Mouse (Mus musculus): ENCODE measurements around the gene Gtsf1. TPM values are rescaled to one million over a fixed set of nuclear protein-coding genes. Genes with fewer than 3 reads are reported as not detected.

Gtsf1 gene
- polyA plus RNA-seq (2015; fragmentation: Nextera tagmentation; extraction: Ambion mirVana) = 0.27 TPM in 1 of 2 replicates, not detected in the other

DNA sequence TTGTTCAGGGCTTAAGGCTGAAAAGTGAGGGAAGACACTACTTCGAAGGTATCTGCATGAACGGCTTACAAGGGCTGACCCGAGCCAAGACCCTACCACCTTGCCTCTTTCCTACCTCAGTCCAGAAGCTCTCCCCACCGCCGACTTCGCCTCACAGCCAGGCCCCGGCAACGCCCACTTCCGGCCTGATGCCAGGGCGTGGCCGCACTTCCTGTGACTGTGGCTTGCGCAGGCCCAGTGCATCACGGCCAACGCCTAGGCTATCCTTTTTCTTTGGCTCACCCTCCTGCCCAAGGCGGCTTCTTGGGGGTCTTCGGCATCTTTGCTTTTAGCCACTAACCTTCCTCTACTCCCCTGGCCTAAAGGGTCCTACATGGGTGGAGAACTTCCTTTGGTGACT is at the start of gene Gtsf1:
TSS of gene Gtsf1 (minus strand) at position 230 of the 400 bp plus-strand sequence.
- H3K4me1 ChIP-seq (ENCODE audit: insufficient read depth, low read length) = no peaks in the 10 kb centered on the region
- H3K27me3 ChIP-seq (ENCODE audit: insufficient read depth, low read length) = no peaks in the 10 kb centered on the region
- 95% methylated on average over 16 of the region's 16 CpGs for WGBS
- no peak for ATAC-seq (ENCODE audit: low FRiP score, low TSS enrichment)
- no peak within 1 kb of the TSS for H3K27ac ChIP-seq (ENCODE audit: low read length)
- H3K4me3 ChIP-seq (ENCODE audit: low read length) = no peak within 1 kb of the TSS
- H3K36me3 ChIP-seq (ENCODE audit: insufficient read depth, low read length) = no peaks in the 10 kb centered on the region
- no peak within 1 kb of the TSS for H3K4me2 ChIP-seq (replicated peaks; ENCODE audit: low read depth, low read length)
- no peaks in the 10 kb centered on the region for H3K9me3 ChIP-seq (ENCODE audit: low read length)
- H3K9ac ChIP-seq (replicated peaks; ENCODE audit: low read length) = no peak within 1 kb of the TSS

DNA sequence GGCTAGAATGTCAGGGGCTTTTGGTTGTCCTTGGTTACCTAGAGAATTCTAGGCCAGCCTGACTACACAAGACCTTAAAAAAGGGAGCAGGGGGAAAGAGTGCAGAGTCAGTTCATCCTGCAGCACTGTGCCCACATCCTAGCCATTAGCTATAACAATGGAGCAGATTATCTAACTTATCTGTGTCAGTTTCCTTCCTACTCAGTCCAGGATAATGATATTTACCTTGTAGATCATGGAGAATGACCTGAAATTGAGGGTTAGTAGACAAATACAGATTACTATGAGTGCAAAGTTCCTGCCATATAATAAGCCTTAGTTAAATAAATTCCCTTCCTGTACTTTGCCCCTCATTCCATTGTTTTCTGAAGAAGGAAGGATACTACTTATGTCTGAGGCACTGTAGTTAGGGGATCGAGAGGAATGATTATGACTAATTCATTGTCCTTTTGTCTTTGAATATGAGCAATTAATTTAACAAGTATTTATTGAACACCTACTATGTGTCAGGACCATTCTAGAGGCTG is 48.9 kb upstream of the Gtsf1 start:
- Histone ChIP-seq H3K9ac (replicated peaks; ENCODE audit: low read length) (no peak overlapping the region), H3K4me1 (ENCODE audit: insufficient read depth, low read length) (no peaks in the 10 kb centered on the region), H3K9me3 (ENCODE audit: low read length) (no peaks in the 10 kb centered on the region), H3K27ac (ENCODE audit: low read length) (no peak overlapping the region), H3K4me2 (replicated peaks; ENCODE audit: low read depth, low read length) (no peak overlapping the region), H3K36me3 (ENCODE audit: insufficient read depth, low read length) (no peaks in the 10 kb centered on the region), H3K4me3 (ENCODE audit: low read length) (no peak overlapping the region), H3K27me3 (ENCODE audit: insufficient read depth, low read length) (no peaks in the 10 kb centered on the region)
- no peak for ATAC-seq (ENCODE audit: low FRiP score, low TSS enrichment)
- 79% methylated on average over 1 of the region's 1 CpGs for WGBS

DNA sequence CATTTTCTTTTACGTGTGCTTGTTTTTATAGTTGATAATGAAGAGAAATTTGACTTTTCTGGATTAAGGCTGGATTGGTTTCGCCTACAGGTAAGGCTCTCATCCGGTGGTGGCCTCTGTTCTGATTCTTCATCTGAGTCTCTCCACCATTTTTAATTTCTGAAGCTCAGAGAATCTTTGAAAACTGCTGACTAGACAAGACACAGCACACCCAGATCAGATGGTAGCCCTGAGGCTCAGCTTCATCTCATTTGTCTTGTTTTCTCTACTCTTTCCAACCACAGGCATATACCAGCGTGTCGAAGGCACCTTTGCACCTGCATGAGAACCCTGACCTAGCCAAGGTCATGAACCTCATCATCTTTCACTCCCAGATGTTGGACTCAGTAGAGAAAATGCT is 43.5 kb upstream of the Gtsf1 start:
- 77% methylated on average over 5 of the region's 5 CpGs for WGBS
- no peak overlapping the region for H3K27ac ChIP-seq (ENCODE audit: low read length)
- no peaks in the 10 kb centered on the region for H3K36me3 ChIP-seq (ENCODE audit: insufficient read depth, low read length)
- no peak overlapping the region for H3K9ac ChIP-seq (replicated peaks; ENCODE audit: low read length)
- no peak overlapping the region for H3K4me3 ChIP-seq (ENCODE audit: low read length)
- no peaks in the 10 kb centered on the region for H3K27me3 ChIP-seq (ENCODE audit: insufficient read depth, low read length)
- ATAC-seq (ENCODE audit: low FRiP score, low TSS enrichment) = no peak
- H3K9me3 ChIP-seq (ENCODE audit: low read length) = no peaks in the 10 kb centered on the region
- no peak overlapping the region for H3K4me2 ChIP-seq (replicated peaks; ENCODE audit: low read depth, low read length)
- no peaks in the 10 kb centered on the region for H3K4me1 ChIP-seq (ENCODE audit: insufficient read depth, low read length)

GRCm38 (mm10) chr15:103473182-103473581 is 42.9 kb upstream of the Gtsf1 start:
- no peaks in the 10 kb centered on the region for H3K9me3 ChIP-seq (ENCODE audit: low read length)
- H3K4me3 ChIP-seq (ENCODE audit: low read length) = no peak overlapping the region
- no peak overlapping the region for H3K9ac ChIP-seq (replicated peaks; ENCODE audit: low read length)
- no peaks in the 10 kb centered on the region for H3K4me1 ChIP-seq (ENCODE audit: insufficient read depth, low read length)
- no peak for ATAC-seq (ENCODE audit: low FRiP score, low TSS enrichment)
- no peaks in the 10 kb centered on the region for H3K36me3 ChIP-seq (ENCODE audit: insufficient read depth, low read length)
- no peaks in the 10 kb centered on the region for H3K27me3 ChIP-seq (ENCODE audit: insufficient read depth, low read length)
- no peak overlapping the region for H3K27ac ChIP-seq (ENCODE audit: low read length)
- H3K4me2 ChIP-seq (replicated peaks; ENCODE audit: low read depth, low read length) = no peak overlapping the region
- 91% methylated on average over 7 of the region's 7 CpGs for WGBS

GRCm38 (mm10) chr15:103472265-103472664 is 42.0 kb upstream of the Gtsf1 start:
- Histone ChIP-seq H3K9me3 (ENCODE audit: low read length) (no peaks in the 10 kb centered on the region), H3K36me3 (ENCODE audit: insufficient read depth, low read length) (no peaks in the 10 kb centered on the region), H3K4me2 (replicated peaks; ENCODE audit: low read depth, low read length) (no peak overlapping the region), H3K27me3 (ENCODE audit: insufficient read depth, low read length) (no peaks in the 10 kb centered on the region), H3K27ac (ENCODE audit: low read length) (no peak overlapping the region), H3K4me1 (ENCODE audit: insufficient read depth, low read length) (no peaks in the 10 kb centered on the region), H3K9ac (replicated peaks; ENCODE audit: low read length) (no peak overlapping the region), H3K4me3 (ENCODE audit: low read length) (no peak overlapping the region)
- WGBS = 85% methylated on average over 3 of the region's 3 CpGs
- no peak for ATAC-seq (ENCODE audit: low FRiP score, low TSS enrichment)

DNA sequence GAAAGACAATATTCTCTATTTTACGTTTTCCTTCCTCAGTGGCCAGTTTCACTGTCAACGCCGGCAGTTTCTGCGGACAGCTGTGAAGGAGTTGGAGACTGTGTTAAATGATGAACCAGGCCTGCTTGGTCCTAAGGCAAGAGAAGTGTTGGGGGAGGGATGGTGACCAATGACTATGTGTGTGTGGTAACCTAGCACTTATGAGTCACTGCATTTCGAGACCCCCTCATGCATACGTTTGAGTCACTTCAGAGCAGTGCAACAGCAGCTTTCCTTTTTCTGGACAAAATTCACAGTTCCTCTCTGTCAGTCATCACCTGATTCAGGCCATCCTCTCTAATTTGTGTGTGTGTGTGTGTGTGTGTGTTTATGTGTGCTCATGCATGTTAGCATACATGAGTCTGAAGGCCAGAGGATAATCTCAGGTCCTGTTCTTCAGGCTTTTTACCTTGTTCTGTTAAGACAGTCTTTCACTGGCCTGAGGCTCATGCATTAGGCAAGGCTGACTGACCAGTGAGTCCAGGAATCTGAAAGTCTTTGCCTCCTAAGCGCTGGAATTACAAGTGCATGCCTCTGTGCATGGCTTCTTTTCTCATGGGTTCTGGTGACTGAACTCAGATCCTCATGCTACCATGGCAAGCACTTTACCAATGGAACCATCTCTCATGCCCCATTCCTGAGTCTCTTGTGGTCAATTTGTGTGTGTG is 41.4 kb upstream of the Gtsf1 start:
- Histone ChIP-seq H3K4me2 (replicated peaks; ENCODE audit: low read depth, low read length) (no peak overlapping the region), H3K4me3 (ENCODE audit: low read length) (no peak overlapping the region), H3K9ac (replicated peaks; ENCODE audit: low read length) (no peak overlapping the region), H3K27me3 (ENCODE audit: insufficient read depth, low read length) (no peaks in the 10 kb centered on the region), H3K9me3 (ENCODE audit: low read length) (no peaks in the 10 kb centered on the region), H3K27ac (ENCODE audit: low read length) (no peak overlapping the region), H3K4me1 (ENCODE audit: insufficient read depth, low read length) (no peaks in the 10 kb centered on the region), H3K36me3 (ENCODE audit: insufficient read depth, low read length) (no peaks in the 10 kb centered on the region)
- 68% methylated on average over 7 of the region's 7 CpGs for WGBS
- no peak for ATAC-seq (ENCODE audit: low FRiP score, low TSS enrichment)

- H3K4me1 ChIP-seq (ENCODE audit: insufficient read depth, low read length) = no peaks in the 10 kb centered on the region
- H3K27ac ChIP-seq (ENCODE audit: low read length) = no peak overlapping the region
- no peak overlapping the region for H3K4me2 ChIP-seq (replicated peaks; ENCODE audit: low read depth, low read length)
- 73% methylated on average over 7 of the region's 7 CpGs for whole genome bisulfite sequencing
- no peak overlapping the region for H3K4me3 ChIP-seq (ENCODE audit: low read length)
- no peak for ATAC-seq (ENCODE audit: low FRiP score, low TSS enrichment)
- no peaks in the 10 kb centered on the region for H3K9me3 ChIP-seq (ENCODE audit: low read length)
- H3K27me3 ChIP-seq (ENCODE audit: insufficient read depth, low read length) = no peaks in the 10 kb centered on the region
- no peaks in the 10 kb centered on the region for H3K36me3 ChIP-seq (ENCODE audit: insufficient read depth, low read length)
- H3K9ac ChIP-seq (replicated peaks; ENCODE audit: low read length) = no peak overlapping the region
These were observed 32.4 kb upstream of the Gtsf1 start for GRCm38 (mm10) chr15:103462539-103463261.

GRCm38 (mm10) chr15:103454449-103454848 is 24.2 kb upstream of the Gtsf1 start:
- no peaks in the 10 kb centered on the region for H3K4me1 ChIP-seq (ENCODE audit: insufficient read depth, low read length)
- no peaks in the 10 kb centered on the region for H3K36me3 ChIP-seq (ENCODE audit: insufficient read depth, low read length)
- H3K9ac ChIP-seq (replicated peaks; ENCODE audit: low read length) = no peak overlapping the region
- H3K27ac ChIP-seq (ENCODE audit: low read length) = no peak overlapping the region
- H3K4me2 ChIP-seq (replicated peaks; ENCODE audit: low read depth, low read length) = no peak overlapping the region
- ATAC-seq (ENCODE audit: low FRiP score, low TSS enrichment) = no peak
- no peak overlapping the region for H3K4me3 ChIP-seq (ENCODE audit: low read length)
- 85% methylated on average over 6 of the region's 6 CpGs for WGBS
- H3K9me3 ChIP-seq (ENCODE audit: low read length) = no peaks in the 10 kb centered on the region
- H3K27me3 ChIP-seq (ENCODE audit: insufficient read depth, low read length) = no peaks in the 10 kb centered on the region

- Histone ChIP-seq H3K36me3 (ENCODE audit: insufficient read depth, low read length) (no peaks in the 10 kb centered on the region), H3K27me3 (ENCODE audit: insufficient read depth, low read length) (no peaks in the 10 kb centered on the region), H3K4me2 (replicated peaks; ENCODE audit: low read depth, low read length) (no peak within 1 kb of the TSS), H3K9ac (replicated peaks; ENCODE audit: low read length) (no peak within 1 kb of the TSS), H3K4me3 (ENCODE audit: low read length) (no peak within 1 kb of the TSS), H3K9me3 (ENCODE audit: low read length) (no peaks in the 10 kb centered on the region), H3K27ac (ENCODE audit: low read length) (no peak within 1 kb of the TSS), H3K4me1 (ENCODE audit: insufficient read depth, low read length) (no peaks in the 10 kb centered on the region)
- no peak for ATAC-seq (ENCODE audit: low FRiP score, low TSS enrichment)
- 87% methylated on average over 13 of the region's 13 CpGs for WGBS
These were observed 23.4 kb upstream of the Gtsf1 start, which contains the start of gene Nckap1l for GRCm38 (mm10) chr15:103453551-103454218. Gene Nckap1l (plus strand): TSS chr15:103453794.

Measured in kidney, embryonic 16.5 days (tissue).